Mouse (Mus musculus) midbrain, embryonic 15.5 days (tissue): ENCODE data around the gene Prrt4. TPM values are rescaled to one million over a fixed set of nuclear protein-coding genes. Genes with fewer than 3 reads are reported as not detected.

ENCODE experiments used
- ATAC-seq: fragments of 200-750 bp; cut with Nextera tagmentation; replicated peaks from 2 replicates; pipeline ENCODE4 v1.8.0; 2017; ENCODE audit warnings: moderate TSS enrichment
- H3K27ac ChIP-seq: fragments of 300-500 bp; sonication (generic); 2 replicates; pipeline ENCODE4 v1.5.1; 2015; ENCODE audit warnings: mild to moderate bottlenecking, inconsistent platforms
- H3K27me3 ChIP-seq: fragments of 300-500 bp; sonication (generic); replicated peaks from 2 replicates; pipeline ENCODE4 v1.6.1; 2015; ENCODE audit warnings: inconsistent platforms
- H3K36me3 ChIP-seq: fragments of 300-500 bp; sonication (generic); replicated peaks from 2 replicates; pipeline ENCODE4 v1.6.1; 2015; ENCODE audit warnings: inconsistent platforms
- H3K4me1 ChIP-seq: fragments of 300-500 bp; sonication (generic); 2 replicates; pipeline ENCODE4 v1.6.1; 2015; ENCODE audit warnings: inconsistent platforms
- H3K4me2 ChIP-seq: fragments of 300-500 bp; sonication (generic); 2 replicates; pipeline ENCODE4 v1.6.1; 2015; ENCODE audit warnings: inconsistent platforms, mild to moderate bottlenecking, moderate library complexity
- H3K4me3 ChIP-seq: fragments of 300-500 bp; sonication (generic); 2 replicates; pipeline ENCODE4 v1.5.1; 2015; ENCODE audit warnings: mild to moderate bottlenecking, inconsistent platforms
- H3K9ac ChIP-seq: fragments of 300-500 bp; sonication (generic); 2 replicates; pipeline ENCODE4 v1.6.1; 2015; ENCODE audit warnings: mild to moderate bottlenecking, inconsistent platforms
- H3K9me3 ChIP-seq: fragments of 300-500 bp; sonication (generic); 2 replicates; pipeline ENCODE4 v1.6.1; 2016; ENCODE audit warnings: inconsistent platforms
- WGBS: fragments of 180-500 bp; shearing (Covaris S2); methylation state at CpG from one replicate; pipeline ENCODE4 v1.1.7; 2015; ENCODE audit warnings: mixed read lengths; 5-methylcytosine and 5-hydroxymethylcytosine counted together
- microRNA-seq: library from miRNA; unstranded; fragments of <30 nt; microRNA quantifications from one replicate; pipeline ENCODE4, GENCODE M21; 2016
- polyA plus RNA-seq: library from polyadenylated mRNA; unstranded; fragments of >200 nt; fragmentation: Nextera tagmentation; extraction: Ambion mirVana; gene quantifications from 2 replicates; pipeline ENCODE4 v1.2.1, GENCODE M21; 2015

Gene Prrt4
- polyA plus RNA-seq, 1 experiment from 2014 or later = 10.7 TPM

- no peak for ATAC-seq
- no peaks in the 10 kb centered on the region for H3K4me1 ChIP-seq
- H3K27ac ChIP-seq = no peak overlapping the region
- no peak overlapping the region for H3K9ac ChIP-seq
- no peaks in the 10 kb centered on the region for H3K9me3 ChIP-seq
- H3K4me2 ChIP-seq = no peak overlapping the region
- H3K36me3 ChIP-seq = peaks cover 38% of the 10 kb centered on the region; the same call in 1 of the 2 replicates
- WGBS = 94% methylated on average over 9 of the region's 9 CpGs
- H3K4me3 ChIP-seq = no peak overlapping the region
- no peaks in the 10 kb centered on the region for H3K27me3 ChIP-seq
Observed at GRCm38 (mm10) chr6:29137441-29137840, 41.9 kb downstream of the Prrt4 start.

- Histone ChIP-seq H3K36me3 (peaks cover 67% of the 10 kb centered on the region), H3K9ac (no peak overlapping the region), H3K4me3 (no peak overlapping the region), H3K4me1 (no peaks in the 10 kb centered on the region), H3K27me3 (no peaks in the 10 kb centered on the region), H3K9me3 (no peaks in the 10 kb centered on the region), H3K4me2 (no peak overlapping the region), H3K27ac (no peak overlapping the region)
- WGBS = 90% methylated on average over 9 of the region's 9 CpGs
- no peak for ATAC-seq
Observed at GRCm38 (mm10) chr6:29133100-29133499, 46.3 kb downstream of the Prrt4 start.

- no peak overlapping the region for H3K27ac ChIP-seq
- no peak for ATAC-seq
- no peak overlapping the region for H3K4me2 ChIP-seq
- H3K27me3 ChIP-seq = no peaks in the 10 kb centered on the region
- H3K36me3 ChIP-seq = peaks cover 49% of the 10 kb centered on the region
- H3K4me3 ChIP-seq = no peak overlapping the region
- 96% methylated on average over 7 of the region's 7 CpGs for WGBS
- H3K4me1 ChIP-seq = no peaks in the 10 kb centered on the region
- no peaks in the 10 kb centered on the region for H3K9me3 ChIP-seq
- H3K9ac ChIP-seq = no peak overlapping the region
Observed at GRCm38 (mm10) chr6:29126878-29127426, 52.4 kb downstream of the Prrt4 start.

- no peak for ATAC-seq
- 0 out of 2 replicates have a peak, but pooled peaks cover 8% of the 10 kb centered on the region for H3K36me3 ChIP-seq
- H3K4me2 ChIP-seq = no peak overlapping the region
- H3K27me3 ChIP-seq = no peaks in the 10 kb centered on the region
- no peak overlapping the region for H3K9ac ChIP-seq
- H3K27ac ChIP-seq = no peak overlapping the region
- H3K4me1 ChIP-seq = no peaks in the 10 kb centered on the region; the same call in 1 of the 2 replicates
- no peak overlapping the region for H3K4me3 ChIP-seq
- WGBS = 91% methylated on average over 13 of the region's 13 CpGs
- H3K9me3 ChIP-seq = no peaks in the 10 kb centered on the region
Observed at GRCm38 (mm10) chr6:29119990-29120389, 59.4 kb downstream of the Prrt4 start.

Small RNAs within 50 kb of the gene (microRNA-seq; reads per million reads assigned to microRNA genes)
- gene Gm24303 = not detected

Other genes starting within 250 kb of the Prrt4 start
- not detected in 2 replicates for gene Lep, start 119.4 kb downstream of the Prrt4 start, polyA plus RNA-seq
- 38.9 and 46.9 TPM in 2 replicates for gene Rbm28, start 14.6 kb downstream of the Prrt4 start, polyA plus RNA-seq
- 59.3 and 63.4 TPM in 2 replicates for gene Impdh1, start 36.8 kb upstream of the Prrt4 start, polyA plus RNA-seq
- gene Hilpda, start 92.9 kb upstream of the Prrt4 start, polyA plus RNA-seq = 35.8 and 36.2 TPM in 2 replicates
- 0.40 and 0.86 TPM in 2 replicates for gene Fam71f2, start 100.0 kb upstream of the Prrt4 start, polyA plus RNA-seq
- not detected in 2 replicates for gene Fam71f1, start 139.6 kb upstream of the Prrt4 start, polyA plus RNA-seq
- 154 and 156 TPM in 2 replicates for gene Calu, start 168.5 kb upstream of the Prrt4 start, polyA plus RNA-seq
- gene Opn1sw, start 208.9 kb upstream of the Prrt4 start, polyA plus RNA-seq = 0.28 and 0.54 TPM in 2 replicates
- gene Ccdc136, start 216.7 kb upstream of the Prrt4 start, polyA plus RNA-seq = 36.9 and 40.5 TPM in 2 replicates